Mouse (Mus musculus) 416B (cell line): ENCODE measurements at regions not wholly inside any gene's neighbourhood (a gene's known extent, or its start where the extent isn't known, plus 50 kb on each side); places are given as distances from the start of the nearest gene placed in this dataset.

ENCODE experiments used
- DNase-seq: peaks from one replicate; pipeline ENCODE4 v3.0.0; 2011; ENCODE audit warnings: low read depth

DNA sequence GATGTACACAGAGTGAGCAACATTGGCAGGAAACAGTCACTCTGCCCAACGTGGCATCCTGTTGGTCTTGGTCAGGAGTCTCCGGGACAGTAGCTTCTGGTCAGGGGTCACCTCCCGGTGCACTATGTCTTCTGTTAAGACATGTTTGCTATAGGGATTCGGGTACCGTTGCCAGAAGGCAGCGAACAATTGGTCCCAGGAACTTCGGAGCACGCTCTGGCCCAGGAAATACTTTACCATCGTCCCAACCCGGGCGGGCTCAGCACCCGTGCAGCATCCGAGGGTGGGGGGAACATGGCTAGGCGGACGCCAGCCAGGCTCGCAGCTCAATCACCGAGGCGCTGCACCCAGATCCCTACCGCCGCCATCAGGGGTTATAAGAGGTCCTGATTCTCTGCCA is 80.6 kb upstream of the Adam23 start:
- DNase-seq = no peak

DNA sequence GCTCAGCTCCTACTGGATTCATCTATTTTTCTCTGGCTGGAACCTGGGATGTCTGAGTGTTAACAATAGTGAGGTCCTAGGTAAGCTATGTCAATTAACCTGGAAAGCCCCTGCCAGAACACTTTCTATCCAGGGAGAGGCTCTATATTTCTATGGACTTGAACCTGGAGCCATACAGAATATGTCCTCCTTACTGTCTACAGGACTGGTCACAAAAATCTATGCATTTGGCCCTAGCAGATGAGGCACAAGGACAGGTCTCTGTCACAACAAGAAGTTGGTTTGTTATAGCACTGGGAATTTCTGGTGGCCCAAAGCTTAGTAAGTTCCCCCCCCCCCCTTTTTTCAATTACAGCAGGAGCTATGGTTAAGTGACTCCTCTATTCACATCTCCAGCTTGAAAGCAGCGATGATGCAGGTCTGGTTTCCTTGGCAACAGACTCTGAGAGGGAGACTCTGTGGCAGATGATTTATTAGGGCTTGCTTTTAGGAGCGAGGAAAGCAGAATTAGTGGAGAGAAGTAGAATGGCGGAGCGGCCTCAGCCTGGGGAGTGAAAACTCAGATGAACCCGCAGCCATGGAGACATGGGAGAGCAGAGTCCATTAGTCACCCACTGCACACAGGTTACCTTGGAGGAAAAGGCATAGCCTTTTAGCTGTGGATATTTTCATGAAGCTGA is 77.9 kb upstream of the Adam23 start:
- DNase-seq = no peak

DNA sequence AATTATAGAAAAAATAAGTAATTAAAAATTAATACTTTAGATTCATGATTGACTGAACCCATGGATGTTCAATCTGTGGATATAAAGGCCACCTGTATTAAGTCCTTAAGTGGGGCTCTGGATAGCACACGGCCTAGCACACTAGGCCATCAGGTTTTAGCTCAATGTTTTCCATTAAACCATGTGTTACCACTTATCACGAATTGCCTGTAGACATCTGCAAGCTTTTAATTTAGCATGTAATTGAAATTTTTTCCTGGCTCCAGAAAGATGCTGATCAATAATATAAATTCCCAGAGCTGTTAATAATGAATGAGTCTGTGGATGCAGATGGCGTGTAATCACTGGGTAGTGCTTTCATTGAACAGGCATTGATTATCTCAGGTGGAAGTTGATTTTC is 76.8 kb upstream of the Adam23 start:
- no peak for DNase-seq

DNA sequence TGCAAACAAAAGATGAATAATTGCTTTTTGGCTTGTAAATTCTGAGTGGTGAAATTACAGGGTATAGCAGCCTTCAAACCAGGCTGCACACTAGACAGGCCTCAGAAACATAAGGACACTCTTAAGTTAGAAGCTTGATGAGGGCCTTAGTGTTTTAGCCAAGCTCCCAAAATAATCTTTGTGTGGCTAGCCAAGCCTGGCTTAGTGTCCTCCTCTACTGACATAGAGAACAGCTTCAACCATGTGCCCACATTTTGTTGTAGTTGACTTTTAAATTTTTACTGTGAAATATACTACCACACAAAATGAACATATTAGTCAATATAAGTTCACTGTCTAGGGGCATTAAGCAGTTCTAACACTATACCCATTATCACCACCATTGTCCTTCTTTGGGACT is 76.1 kb upstream of the Adam23 start:
- no peak for DNase-seq

DNA sequence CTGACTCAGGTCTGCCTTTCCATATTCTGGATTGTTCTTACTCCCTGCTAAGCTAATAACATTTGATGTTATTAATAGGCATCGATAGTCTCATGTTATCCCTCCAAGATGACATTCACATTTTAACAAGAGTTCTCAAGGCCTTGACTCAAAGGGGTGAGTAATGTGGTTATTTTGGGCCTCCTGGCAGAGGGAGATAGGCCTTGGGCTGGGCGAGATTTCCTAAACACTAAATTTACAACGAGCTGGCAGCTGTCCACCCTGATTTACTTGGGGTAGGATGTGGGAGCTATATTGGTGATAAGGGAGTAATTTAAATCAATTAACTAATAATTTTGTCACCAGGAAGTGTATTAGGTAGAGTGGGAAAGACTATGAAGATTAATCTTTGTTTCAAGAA is 62.6 kb upstream of the Adam23 start:
- DNase-seq = peak; percentile 4

DNA sequence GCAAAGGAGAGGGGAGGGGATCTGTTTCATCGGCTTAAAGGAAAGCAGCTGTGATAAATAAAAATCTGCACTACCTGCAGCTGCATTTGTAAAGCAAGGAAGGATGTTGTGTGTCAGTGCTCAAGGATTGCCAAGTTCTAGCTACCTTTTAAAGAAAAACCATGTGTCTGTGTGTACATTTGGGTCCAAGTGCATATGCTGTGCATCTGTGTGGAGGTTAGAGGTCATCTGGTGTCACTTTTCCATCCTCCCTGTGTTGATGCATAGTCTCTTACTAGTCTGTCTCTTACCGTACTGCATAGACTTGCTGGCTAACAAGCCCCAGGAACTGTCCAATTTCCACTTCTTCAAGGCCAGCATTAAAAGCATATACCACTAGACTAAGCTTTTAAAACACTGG is 60.6 kb upstream of the Adam23 start:
- no peak for DNase-seq

DNA sequence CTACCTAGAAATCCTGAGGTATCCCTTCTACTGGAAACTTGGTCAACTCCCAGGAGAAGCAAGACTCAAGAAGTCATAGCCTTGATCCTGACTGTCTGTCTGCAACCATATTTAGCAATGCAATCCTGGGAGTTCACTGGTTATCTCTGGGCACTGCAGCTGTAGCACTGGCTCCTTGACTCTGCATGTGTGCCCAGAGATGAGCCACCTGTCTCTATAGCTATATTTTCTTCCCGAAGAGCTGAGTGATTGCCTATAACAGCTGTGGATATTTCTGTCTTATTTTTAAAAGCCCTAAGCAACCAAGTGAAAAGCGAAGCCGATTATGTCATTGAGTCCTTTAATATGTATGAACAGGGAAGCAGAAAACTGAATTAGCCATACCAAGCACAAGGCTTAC is 50.3 kb upstream of the Adam23 start:
- DNase-seq = no peak
